Mouse (Mus musculus): ENCODE measurements around the gene Col17a1.
A peak's percentile ranks its signal among the peaks of the same experiment; 100 is the strongest.

Gene Col17a1

GRCm38 (mm10) chr19:47691994-47692393 lies at the start of gene Col17a1:
Gene Col17a1 (minus strand): TSS chr19:47692094.
- DNase-seq (ENCODE audit: low spot score in 2 of 2): no peak

GRCm38 (mm10) chr19:47731931-47732330 lies 40.0 kb upstream of the Col17a1 start:
- DNase-seq (ENCODE audit: low spot score in 2 of 2): peak; percentile 27 to 30

GRCm38 (mm10) chr19:47731071-47731881 lies 39.4 kb upstream of the Col17a1 start, which contains the start of gene Sfr1:
Gene Sfr1 (plus strand): TSS chr19:47731682.
- DNase-seq (ENCODE audit: low spot score in 2 of 2): peak; percentile 99

- DNase-seq (ENCODE audit: low spot score in 2 of 2): peak; percentile 84 to 85
Measured at GRCm38 (mm10) chr19:47730691-47731070, 38.8 kb upstream of the Col17a1 start.

- no peak for DNase-seq (ENCODE audit: low spot score in 2 of 2)
Measured at GRCm38 (mm10) chr19:47725643-47726140, 33.8 kb upstream of the Col17a1 start.

GRCm38 (mm10) chr19:47724903-47725302 lies 33.0 kb upstream of the Col17a1 start:
- DNase-seq (ENCODE audit: low spot score in 2 of 2): no peak

- no peak for DNase-seq (ENCODE audit: low spot score in 2 of 2)
Measured at GRCm38 (mm10) chr19:47722471-47722870, 30.6 kb upstream of the Col17a1 start.

- no peak for DNase-seq (ENCODE audit: low spot score in 2 of 2)
Measured at GRCm38 (mm10) chr19:47719147-47719546, 27.3 kb upstream of the Col17a1 start.

GRCm38 (mm10) chr19:47716144-47716543 lies 24.2 kb upstream of the Col17a1 start:
- DNase-seq (ENCODE audit: low spot score in 2 of 2): no peak

GRCm38 (mm10) chr19:47713457-47713856 lies 21.6 kb upstream of the Col17a1 start:
- no peak for DNase-seq (ENCODE audit: low spot score in 2 of 2)

GRCm38 (mm10) chr19:47710376-47710775 lies 18.5 kb upstream of the Col17a1 start:
- DNase-seq (ENCODE audit: low spot score in 2 of 2): no peak

- no peak for DNase-seq (ENCODE audit: low spot score in 2 of 2)
Measured at GRCm38 (mm10) chr19:47705772-47706309, 13.9 kb upstream of the Col17a1 start.

GRCm38 (mm10) chr19:47705080-47705771 lies 13.3 kb upstream of the Col17a1 start:
- no peak for DNase-seq (ENCODE audit: low spot score in 2 of 2)

GRCm38 (mm10) chr19:47700509-47700908 lies 8.6 kb upstream of the Col17a1 start:
- no peak for DNase-seq (ENCODE audit: low spot score in 2 of 2)

- peak in 1 of 2 experiments; percentile 3 for DNase-seq (ENCODE audit: low spot score in 2 of 2)
Measured at GRCm38 (mm10) chr19:47699743-47700142, 7.8 kb upstream of the Col17a1 start.

GRCm38 (mm10) chr19:47698266-47698665 lies 6.4 kb upstream of the Col17a1 start:
- no peak for DNase-seq (ENCODE audit: low spot score in 2 of 2)

GRCm38 (mm10) chr19:47697067-47697466 lies 5.2 kb upstream of the Col17a1 start:
- DNase-seq (ENCODE audit: low spot score in 2 of 2): no peak

GRCm38 (mm10) chr19:47696411-47696810 lies 4.5 kb upstream of the Col17a1 start:
- DNase-seq (ENCODE audit: low spot score in 2 of 2): no peak

- DNase-seq (ENCODE audit: low spot score in 2 of 2): no peak
Measured at GRCm38 (mm10) chr19:47695725-47696124, 3.8 kb upstream of the Col17a1 start.

GRCm38 (mm10) chr19:47689592-47689991 lies 2.3 kb downstream of the Col17a1 start:
- no peak for DNase-seq (ENCODE audit: low spot score in 2 of 2)

- DNase-seq (ENCODE audit: low spot score in 2 of 2): no peak
Measured at GRCm38 (mm10) chr19:47678675-47679074, 13.2 kb downstream of the Col17a1 start.

- no peak for DNase-seq (ENCODE audit: low spot score in 2 of 2)
Measured at GRCm38 (mm10) chr19:47674419-47674818, 17.5 kb downstream of the Col17a1 start.
